Mouse (Mus musculus): ENCODE data around the gene D8Ertd738e.

The D8Ertd738e gene

DNA sequence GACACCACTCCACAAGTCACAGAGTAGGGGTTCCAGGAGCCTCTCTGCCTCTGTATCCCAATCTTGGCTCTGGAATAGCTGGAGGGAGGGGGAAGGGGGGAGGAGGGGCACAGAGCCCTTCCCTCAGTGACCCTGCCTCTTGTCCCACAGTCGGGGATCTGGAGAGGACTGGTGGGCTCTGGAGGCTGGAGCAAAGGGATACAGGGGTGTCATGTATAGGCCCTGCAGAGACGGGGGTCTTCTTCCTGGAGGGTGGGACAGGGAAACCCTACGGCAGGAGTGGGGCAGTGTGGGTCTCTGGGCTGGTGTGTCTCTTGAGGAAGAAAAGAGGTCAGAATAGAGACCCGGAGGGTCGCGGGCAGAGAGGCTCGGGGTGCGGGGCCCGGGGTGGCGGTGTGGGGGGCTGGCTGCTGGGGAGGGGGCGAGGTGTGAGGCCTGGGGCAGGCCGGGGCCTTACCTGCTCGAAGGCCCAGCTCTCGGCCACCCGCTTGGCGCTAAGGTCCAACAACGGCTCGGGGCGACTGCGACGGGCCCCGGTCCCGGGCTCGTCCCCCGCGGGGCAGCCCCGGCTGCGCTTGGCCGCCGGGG is 13.0 kb downstream of the D8Ertd738e start:
- no peak for DNase-seq (ENCODE audit: extremely low read depth, low read depth)

DNA sequence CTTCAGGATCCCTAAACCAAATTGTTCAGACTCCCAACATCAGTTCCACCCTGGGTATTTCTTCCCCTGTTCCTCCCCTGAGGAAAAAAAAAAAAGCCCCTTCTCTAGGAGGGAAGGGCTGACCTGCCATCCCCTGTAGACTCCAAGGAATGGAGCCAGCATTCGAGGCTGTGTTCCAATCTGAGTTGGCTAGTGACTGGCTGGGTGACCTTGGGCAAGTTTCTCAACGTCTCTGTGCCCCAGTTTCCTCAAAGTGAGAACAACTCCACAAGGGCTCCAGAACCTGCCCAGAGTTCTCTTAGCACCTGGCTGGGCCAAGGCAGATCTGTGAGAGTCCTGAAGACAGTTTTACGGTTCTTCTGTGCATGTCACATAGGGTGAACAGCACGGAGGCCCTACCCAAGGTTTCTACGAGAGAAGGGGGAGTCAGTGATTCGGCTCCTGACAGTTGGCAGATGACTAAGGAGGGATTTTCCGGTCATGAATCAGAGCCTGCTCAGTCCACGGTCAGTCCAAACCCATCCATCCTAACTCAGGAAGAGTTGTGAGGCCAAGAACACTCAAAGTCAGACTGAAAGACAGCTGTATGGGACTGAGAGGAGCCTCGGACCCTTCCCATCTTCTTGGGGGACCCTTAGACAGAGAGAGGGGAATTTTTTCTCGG is 13.6 kb downstream of the D8Ertd738e start:
- DNase-seq (ENCODE audit: extremely low read depth, low read depth) = no peak

DNA sequence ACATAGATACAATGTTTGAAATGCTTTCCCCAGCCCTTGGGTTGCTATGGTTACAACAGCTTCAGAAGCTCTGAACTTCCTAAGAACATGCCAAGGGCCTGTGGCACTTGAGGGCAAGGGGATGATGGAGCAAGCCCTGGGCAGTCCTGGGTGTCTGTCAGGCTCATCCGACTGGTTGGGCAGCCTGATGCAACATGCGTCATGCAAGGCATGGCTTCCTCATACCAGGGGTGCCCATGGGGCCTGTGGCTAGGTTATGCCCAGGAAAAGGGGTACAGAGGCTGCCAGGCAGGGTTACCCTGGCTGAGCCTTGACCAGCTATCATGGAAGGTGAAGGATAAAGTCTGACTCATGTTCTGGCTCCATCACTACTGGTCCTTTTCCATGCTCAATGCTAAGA is 16.5 kb downstream of the D8Ertd738e start:
- no peak for DNase-seq (ENCODE audit: extremely low read depth, low read depth)

DNA sequence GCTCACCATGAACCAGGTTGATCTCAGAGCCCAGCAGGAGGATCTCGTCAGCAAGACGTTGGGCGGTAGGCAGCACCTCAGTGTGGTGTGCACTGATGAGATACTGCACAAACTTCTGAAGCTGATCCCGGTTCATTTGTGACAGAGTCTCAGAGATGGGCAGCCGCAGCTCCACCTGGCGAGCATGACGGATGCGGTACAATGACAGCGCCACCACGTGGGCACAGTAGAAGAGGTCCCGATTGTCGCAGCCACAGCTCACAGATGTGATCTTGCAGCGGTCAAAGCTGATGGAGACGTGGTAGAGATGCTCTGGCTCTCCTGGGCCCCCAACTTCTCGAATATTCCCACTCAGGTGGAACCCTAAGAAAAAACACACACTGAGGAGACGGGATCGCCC is 18.8 kb downstream of the D8Ertd738e start:
- no peak for DNase-seq (ENCODE audit: extremely low read depth, low read depth)

DNA sequence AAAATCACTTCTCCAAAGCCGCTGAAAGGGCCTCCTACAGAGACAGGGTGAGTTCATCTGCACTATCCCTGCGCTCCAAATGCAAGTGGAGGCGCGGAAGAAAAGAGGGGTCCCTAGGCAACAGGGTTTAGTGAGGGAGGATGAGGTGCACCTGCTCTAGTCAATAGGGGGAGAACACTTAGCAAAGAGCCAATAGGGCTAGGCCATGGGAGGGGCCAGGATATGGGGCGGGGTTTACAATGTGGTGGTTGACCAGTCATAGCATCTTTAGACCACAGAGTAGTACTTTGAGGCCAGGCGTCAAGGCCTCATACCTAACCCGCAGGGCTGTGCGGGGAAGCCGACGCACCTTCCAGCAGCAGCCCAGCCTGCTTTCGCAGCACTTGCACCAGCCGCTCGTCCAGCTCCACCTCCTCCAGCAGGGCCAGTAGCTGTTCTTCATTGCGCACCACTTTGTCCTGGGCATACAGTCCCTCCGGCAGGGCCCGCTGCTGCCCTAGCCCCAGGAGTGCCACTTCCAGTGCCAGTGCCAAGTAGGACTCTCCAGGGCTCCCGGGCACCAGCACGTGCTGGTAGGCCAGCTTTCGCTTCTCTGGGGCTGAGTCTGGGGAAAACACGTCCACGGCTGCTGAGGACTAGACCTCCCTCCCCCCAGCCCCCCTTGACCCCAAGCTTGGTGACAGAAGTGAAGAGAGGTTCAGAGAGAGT is 26.0 kb downstream of the D8Ertd738e start:
- no peak for DNase-seq (ENCODE audit: extremely low read depth, low read depth)

DNA sequence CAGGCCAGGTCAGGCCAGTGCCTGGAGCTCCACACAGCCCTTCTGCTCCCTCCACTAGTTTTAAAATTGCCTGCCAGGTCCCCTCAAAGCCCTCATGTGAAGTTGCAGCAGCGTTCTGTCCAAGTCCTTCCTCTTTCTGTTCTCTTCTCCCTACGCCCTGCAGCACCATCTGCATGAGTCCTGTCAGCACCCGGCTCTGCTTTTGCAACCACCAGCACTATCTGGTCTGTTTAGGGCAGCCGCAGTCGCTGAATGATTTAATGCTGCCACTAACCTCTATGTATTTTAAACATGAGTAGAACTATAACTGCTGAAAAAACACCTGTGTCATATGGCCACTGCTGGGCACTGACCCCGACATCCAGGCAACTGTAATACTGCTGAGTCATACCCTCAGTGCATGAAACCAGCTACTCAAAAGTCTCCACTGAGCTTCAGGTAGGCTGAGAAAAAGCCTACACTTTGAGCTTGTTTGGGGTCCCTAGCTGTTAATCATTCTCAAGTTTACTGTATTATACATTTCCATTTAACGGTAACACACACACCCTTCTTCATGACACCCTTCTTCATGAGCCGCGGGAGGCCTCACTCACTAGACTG is 26.9 kb downstream of the D8Ertd738e start:
- DNase-seq (ENCODE audit: extremely low read depth, low read depth) = peak; percentile 89

DNA sequence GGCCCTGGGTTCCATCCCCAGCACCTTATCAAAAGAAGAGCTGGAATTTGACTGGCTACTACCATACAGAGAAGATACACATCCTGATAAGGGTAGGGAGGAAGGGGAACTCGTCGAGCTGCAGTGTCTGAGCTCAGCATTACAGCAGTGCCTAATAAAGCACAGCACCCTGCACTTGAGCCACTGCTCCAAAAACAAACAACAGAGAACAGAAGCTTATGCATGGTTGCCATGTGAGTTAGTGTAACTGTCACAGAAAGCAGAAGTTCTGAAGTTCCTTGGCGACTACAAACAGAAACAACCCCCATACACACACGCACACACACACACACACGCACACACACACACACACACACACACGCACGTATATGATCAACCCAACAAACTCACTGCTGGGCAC is 29.4 kb downstream of the D8Ertd738e start:
- DNase-seq (ENCODE audit: extremely low read depth, low read depth) = peak; percentile 32

DNA sequence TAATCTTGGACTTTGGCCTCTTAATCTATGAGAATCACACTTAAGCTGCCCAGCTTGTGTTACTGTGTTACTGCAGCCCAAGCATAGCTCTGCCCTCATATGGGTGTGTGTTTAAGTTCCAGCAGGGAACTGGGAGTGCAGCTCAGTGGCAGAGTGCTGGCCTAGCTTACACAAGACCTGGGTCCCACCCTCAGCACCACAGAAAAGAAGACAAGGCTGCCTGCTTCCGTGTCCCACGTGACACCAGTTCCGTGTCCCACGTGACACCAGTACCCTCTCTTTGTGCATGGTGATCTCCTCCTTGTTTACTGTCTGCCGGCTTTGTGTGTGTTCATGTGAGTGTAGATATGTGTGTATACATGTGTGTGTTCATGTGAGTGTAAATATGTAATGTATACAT is 31.4 kb downstream of the D8Ertd738e start:
- no peak for DNase-seq (ENCODE audit: extremely low read depth, low read depth)

DNA sequence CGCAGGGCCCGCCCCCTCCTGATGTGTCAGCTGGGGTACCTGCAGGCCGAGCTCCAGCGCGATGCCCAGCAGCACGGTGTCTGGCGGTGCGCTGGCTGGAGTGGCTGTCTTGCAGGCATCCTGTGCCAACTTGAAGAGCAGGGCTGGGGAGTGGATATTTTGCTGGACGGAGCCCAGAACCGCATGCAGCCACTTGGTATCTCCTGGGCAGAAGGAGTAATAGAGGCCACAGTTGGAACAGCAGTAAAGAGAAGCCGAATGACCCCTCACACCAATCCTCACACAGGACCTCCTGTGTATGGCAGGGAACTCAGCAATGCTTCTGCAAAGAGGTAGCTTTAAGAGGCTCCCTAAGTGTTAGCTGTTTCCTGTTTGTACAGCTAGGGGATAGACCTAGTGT is 32.3 kb downstream of the D8Ertd738e start:
- DNase-seq (ENCODE audit: extremely low read depth, low read depth) = no peak

DNA sequence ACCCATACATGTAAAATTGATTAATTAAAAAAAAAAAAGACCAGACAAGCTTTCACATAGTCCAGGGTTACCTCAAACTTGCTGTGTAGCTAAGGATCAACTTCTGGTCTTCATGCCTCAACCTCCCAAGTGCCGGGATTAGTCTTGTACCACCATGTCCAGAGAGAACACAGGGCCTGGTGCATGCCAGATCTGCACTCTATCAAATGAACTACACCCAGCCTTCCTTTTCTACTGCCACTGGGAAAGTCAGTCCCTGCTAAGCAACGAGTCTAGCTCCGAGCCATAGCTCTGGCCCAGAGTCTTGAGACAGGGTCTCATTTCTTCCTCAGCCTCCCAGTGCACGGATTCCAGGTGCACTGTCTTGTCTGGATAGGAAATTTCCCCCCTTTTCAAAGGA is 36.2 kb downstream of the D8Ertd738e start:
- DNase-seq (ENCODE audit: extremely low read depth, low read depth) = no peak

DNA sequence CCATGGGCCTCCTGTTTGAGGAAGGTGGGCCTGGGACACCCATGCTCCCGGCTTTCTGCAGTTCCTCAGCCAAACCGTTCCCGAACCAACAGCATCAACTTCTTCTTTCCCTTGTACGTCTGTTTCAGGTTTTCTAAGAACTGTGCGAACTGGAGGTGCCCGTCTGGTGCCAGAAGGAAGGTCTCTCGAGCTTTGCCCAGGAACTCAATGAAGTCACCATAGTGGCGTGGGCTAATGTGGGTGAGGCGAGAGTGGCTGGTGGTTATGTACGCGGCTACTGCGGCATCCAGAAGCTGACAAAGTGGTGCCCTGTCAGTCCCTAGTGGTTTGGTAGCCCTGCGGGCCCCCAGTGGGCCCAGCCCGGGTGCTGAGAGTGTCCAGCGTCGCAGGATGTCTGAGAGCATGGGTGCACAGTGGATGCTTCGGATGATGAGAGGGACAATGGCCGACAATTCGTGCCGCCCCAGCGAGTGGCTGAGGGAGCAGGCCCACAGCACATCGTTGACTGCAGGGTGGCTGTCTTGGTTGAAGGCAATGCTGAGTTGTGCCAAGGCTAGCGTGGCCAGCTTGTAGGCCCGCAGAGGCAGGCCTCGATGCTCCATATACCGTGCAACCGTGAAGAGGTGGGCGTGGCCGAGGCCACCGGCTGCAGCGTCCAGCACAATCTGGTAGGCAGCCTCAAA is 37.5 kb downstream of the D8Ertd738e start:
- DNase-seq (ENCODE audit: extremely low read depth, low read depth) = no peak

DNA sequence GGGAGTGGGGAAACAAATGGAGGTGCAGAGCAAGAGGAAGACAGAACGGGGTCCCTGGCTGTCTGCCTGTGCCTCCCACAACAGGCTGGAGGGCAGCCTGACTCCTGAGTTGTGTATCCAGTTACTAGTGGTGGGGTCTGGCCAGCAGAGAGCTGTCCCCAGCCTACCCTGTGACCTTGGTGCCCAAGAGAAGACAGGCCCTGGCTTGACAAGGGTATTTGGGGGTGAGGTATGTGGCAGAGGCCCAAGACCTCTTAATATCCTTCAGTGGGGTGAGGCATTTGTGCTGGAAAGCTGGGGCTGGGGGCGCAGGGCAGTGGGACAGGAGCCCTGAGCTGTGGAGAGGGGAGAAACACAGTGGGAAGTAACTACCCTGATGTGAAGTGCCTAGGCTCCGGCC is 38.3 kb downstream of the D8Ertd738e start:
- DNase-seq (ENCODE audit: extremely low read depth, low read depth) = no peak

DNA sequence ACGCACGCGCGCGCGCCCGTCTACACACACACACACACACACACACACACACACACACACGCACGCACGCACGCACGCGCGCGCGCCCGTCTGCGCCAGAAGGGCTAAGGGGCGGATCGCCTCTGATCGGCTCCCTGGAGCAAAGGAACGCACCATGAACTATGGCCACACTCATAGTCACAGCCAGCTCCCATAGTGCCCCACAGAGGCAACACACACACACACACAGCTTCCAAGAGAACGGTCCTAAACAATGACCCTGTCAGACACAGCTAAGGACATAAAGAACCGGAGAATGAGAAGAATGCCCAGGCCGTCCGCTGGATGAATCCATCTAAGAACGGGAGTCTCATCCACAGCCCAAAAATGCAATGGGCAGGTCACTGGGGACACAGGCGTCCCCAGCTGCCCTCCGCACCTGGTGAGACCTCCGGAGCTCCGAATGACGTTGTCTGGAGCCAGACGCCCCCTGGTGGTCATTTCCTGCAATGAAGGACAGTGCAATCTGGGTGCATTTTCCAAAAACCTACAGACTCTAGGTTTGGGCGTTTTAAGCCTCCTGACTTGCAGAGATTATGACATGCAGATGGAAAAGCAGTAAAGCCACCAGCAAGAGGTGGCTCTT is 39.2 kb downstream of the D8Ertd738e start:
- DNase-seq (ENCODE audit: extremely low read depth, low read depth) = peak; percentile 21

DNA sequence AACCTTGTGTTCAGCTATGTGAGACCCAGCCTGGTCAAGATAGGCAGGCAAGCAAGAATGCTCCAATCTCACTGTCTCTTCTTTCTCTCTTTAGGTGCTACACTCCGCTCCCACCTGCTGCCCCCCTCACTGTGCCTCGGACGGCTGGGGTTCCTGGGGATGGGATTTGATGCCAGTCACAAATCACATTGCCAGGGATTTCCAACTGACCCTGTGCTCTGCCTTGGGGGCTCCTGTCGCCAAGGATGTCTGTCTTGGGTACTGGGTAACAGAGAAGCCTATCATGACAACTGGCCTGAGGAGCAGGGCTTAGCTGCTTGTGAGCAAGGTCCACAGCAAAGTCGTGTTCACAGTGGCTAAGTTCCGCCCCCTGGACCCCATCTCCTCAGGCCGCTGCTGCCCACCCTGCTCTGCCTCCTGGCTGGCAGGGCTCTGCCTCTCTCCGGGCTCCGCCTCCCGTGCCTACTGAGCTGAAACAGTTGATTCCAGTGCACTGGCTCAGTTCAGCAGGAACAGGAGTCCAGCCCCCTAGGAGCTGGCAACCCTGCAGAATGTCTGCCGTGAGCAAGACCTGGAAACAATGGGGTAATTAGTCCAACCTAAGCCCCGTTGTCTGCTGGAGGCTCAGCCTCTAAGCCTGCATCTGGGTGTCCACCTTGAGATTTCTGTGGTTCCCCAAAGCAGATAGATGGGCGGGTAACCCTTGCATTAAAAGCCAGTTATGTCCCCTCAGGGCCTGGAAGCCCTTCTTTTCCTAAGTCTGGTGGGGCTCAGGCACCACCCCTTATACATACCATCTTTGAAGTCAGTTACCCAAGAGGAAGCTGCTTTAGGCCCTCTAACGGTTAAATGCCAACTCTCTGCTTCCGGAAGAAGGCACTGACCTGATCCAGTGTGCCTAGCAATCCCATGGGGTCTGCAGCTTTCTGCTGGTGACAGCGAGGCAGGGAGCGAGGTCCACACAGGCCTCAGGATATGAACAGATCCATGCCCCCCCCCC is 40.8 kb downstream of the D8Ertd738e start:
- no peak for DNase-seq (ENCODE audit: extremely low read depth, low read depth)

DNA sequence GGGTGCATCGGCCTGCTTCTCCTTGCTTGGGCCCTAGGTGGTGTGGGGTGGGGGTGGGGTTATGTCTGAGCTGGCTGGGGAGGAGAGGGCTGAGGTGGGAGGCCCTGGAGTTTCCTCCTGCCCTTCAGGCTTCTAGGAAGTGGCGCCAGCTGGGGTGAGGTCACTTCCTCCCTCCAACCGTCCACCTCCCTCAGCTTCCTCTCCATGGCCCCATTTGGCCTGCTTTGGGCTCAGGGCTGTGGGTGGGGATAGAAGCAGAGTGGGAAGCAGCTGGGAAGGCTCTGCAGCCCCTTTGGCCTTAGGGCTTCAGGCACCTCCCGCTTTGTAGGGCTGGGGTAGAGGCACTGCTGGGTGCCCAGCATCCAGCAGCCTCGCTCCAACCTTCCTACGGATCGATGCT is 41.7 kb downstream of the D8Ertd738e start:
- peak; percentile 21 for DNase-seq (ENCODE audit: extremely low read depth, low read depth)

DNA sequence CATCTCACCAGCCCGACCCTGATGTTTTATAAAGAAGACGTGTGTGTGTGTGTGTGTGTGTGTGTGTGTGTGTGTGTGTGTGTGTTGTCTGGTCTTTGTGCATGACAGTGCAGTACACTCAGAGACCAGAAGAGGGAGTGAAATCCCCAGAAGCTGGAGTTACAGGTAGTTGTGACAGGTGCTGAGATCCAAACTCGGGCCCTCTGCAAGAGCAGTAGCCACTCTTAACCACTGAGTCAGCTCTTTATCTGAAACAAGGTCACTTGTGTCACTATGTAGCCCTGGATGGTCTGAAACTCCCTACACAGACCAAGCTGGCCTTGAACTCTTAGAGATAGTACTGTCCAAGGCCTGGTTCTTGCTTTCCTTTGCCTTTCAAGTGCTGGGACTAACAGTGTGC is 42.9 kb downstream of the D8Ertd738e start:
- no peak for DNase-seq (ENCODE audit: extremely low read depth, low read depth)

DNA sequence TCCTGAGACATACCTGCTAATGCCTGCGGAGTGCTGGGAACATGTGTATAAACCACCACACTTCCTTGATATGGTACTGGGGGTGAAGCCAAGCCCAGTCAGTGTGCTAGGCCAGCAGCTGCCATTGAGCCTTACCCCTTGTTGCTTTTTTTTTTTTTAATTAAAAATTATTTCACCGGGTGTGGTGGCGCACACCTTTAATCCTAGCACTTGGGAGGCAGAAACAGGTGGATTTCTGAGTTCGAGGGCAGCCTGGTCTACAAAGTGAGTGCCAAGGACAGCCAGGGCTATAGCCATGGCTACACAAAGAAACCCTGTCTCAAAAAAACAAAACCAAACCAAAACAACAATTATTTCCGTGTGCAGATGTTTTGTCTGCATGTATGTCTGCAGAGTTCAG is 44.4 kb downstream of the D8Ertd738e start:
- no peak for DNase-seq (ENCODE audit: extremely low read depth, low read depth)

DNA sequence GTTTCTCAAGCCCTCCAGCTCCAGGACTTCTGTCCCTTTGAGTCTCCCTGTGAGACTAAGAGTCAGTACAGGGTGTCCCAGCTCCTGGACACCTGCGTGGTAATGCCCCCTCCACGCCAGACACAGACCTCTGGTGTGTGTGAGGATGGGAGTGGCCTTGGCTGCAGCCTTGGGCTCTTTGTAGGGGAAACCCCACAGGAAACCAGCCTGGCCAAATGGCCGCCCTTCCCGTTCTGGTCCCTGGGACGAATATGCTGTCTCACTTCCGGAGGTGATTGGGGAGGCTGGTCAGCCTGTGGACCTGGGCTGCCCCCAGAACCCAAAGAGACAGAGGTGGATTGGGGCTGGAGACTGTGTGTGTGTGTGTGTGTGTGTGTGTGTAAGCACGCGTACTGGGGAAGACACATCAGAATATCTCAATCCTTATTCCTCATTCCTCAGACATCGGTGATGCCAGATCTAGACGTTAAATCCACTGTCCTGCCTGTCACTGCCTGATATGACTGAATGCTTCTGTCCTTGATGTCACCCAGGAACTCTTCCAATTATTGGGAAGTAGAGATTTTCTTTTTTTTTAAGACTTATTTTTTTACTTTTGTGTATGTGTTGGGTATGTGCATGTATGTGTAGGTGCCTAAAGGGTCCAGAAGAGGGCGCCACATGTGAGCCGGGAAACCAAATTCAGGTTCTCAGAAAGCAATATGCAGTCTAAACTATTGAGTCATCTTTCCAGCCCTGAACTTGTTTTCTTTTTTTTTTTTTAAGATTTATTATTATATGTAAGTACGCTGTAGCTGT is 45.3 kb downstream of the D8Ertd738e start:
- no peak for DNase-seq (ENCODE audit: extremely low read depth, low read depth)
